Mouse (Mus musculus) NIH3T3 (cell line): ENCODE measurements at regions not wholly inside any gene's neighbourhood (a gene's known extent, or its start where the extent isn't known, plus 50 kb on each side); places are given as distances from the start of the nearest gene placed in this dataset.
A peak's percentile ranks its signal among the peaks of the same experiment; 100 is the strongest.

Experiments
- DNase-seq: peaks from one replicate; pipeline ENCODE4 v3.0.0-alpha.2; 2012; ENCODE audit warnings: low read depth

DNA sequence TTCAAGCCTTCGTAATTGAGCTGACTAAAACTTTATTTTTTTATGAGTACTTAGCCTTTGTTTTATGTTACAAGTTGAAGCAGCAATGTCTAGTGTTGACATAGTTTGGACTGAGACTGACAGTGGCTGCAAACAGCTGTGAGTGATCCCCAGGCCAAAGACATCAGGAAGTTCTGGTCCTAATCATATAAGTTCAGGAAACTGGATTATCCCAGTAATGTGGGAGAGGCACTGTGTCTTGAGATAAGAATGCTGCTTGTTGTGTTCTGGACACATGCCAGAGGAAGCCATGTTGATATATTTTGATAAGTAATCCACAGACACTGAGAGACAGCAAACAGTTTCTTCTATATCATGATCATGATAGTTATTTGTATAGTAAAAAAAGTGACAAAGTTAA, 153.4 kb downstream of the Lrriq3 start:
- DNase-seq, result no peak

DNA sequence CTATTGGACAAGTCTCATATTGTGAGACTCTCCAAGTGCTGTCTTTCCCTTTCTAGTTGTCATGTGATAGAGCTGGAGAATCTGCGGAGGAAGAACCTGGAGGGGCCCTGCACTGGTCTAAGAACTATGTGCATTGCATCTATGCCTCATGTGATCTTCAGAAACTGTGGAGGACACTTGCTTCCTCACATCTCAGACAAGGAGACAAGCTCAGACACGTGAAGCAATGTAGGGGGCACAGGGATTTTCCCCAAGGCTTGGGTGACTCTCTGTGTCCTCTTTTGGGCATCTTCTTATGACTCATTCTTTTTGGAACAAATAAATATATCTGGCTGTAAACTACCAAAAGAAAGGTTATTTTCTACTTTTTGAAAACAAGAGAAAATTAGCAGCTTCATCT, 153.9 kb downstream of the Lrriq3 start:
- DNase-seq, result no peak

DNA sequence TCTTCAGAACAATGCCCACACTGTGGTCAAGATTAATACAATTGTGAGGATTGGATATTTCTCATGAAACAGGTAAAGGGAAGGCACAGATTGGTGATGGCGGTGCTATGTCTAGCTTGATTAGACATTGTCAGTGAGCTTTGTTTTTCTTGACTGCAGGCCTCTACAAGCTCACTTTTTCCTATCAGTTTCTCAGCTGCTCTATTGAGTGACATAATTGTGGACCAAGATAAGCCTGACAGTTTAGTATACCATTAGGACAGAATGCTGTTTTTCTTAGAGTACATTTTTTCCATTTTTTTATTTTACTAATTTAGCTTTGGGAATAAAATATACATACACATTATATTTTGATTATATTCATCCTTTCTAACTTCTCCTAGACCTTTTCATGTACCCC, 154.7 kb downstream of the Lrriq3 start:
- DNase-seq, result no peak

DNA sequence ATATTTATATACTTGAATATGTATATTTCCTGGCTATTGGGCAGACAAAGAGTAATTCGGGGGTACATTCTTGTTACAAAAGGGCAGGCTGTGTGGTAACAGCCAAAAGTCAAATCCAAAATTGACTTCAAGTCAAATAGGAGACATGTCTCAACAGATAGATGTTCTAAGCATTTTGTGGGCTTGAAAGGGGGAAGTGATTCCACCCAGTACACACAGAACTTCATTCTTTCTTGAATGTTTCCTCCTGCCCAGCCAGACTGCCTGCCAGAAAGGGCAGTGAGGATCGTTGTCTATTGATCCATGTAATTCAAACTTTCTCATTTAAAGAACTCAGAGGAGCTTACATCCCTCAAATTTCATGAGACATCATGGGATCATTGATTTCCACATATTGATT, 157.7 kb downstream of the Lrriq3 start:
- DNase-seq, result no peak

DNA sequence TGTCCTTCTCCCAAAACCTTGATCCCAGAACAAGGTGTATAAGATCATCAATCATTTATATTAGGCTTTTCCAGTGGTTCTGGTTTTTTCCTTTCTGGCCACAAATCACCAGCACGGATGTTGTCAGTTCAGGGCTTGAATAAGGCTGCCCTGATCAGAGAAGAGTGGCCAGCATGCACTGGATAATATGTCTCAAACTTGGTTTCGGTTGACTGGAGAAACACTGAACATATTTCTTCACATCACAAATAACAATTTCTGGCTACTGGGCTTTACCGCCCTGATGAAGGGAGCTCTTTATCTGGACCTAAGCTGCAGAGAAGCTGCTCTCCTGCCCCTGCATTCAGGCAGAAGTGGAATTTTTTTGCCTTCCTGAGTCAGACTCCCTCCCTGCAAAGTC, 205.0 kb downstream of the Lrriq3 start:
- DNase-seq, result no peak

DNA sequence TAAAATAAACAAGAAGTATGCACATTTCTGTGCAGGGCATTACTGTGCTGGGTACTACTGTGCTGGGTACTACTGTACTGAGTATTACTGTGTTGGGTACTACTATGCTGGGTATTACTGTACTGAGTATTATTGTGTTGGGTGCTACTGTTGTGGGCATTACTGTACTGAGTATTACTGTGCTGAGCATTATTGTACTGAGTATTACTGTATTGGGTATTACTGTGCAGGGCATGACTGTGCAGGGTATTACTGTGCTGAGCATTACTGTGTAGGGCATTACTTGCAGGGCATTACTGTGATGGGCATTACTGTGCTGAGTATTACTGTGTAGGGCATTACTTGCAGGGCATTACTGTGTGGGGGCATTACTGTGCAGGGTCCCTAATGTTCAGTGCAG, 205.5 kb downstream of the Lrriq3 start:
- no peak for DNase-seq

DNA sequence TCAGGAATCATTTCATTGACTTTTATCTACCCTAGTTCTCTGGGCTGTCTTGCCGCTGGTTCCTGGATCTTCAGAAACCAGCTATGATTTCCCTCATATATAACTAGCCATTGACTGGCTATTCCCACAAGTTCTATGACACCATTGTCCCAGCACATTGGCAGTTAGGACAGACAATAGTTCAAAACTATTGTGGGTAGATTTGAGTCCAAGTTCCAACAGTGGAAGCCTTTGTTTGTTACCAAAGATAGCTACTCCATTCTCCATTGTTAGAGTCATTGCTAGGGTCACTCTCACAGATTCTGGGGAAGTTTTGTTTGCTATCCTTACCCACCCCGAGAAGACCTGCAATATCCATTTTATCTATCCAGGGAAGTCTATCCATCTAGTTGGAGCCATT, 229.1 kb downstream of the Lrriq3 start:
- no peak for DNase-seq

DNA sequence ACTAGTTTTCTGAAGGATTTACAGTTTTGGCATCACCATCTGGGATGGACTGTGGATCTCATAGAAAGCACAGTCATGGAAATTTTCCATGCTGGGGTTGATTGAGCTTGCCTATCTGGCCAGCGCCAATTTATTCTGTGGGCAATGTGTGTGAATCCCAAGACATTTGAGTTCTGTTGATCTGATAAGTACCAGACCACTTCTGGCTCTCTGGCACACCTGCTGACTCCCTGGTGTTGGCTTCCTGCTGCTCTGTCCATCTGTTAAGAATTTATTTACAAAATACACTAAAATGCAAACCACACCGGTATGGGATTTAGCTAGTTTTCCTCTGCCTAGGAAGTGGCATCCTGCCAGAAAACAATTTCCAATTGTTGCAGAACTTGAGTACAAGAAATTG, 236.5 kb downstream of the Lrriq3 start:
- DNase-seq, result peak; percentile 14

DNA sequence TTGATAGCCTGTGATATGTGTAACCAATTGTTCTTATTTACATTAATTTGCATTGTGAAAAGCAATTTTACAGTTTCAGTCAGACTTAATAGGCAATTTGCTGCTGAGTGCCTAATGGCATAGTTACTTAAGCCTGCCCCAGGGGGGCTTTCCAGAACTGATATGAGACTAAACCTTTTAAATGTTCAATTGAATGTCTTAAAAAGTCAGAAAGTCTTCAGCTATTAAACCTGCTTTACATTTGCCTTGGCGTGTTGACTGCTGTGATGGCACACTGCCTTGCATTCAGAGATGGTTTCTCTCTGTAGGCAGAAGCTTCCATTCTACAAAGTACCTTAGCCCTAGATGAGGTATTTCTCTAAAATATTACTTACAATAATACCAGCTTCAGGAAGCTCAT, 256.0 kb downstream of the Lrriq3 start:
- no peak for DNase-seq

DNA sequence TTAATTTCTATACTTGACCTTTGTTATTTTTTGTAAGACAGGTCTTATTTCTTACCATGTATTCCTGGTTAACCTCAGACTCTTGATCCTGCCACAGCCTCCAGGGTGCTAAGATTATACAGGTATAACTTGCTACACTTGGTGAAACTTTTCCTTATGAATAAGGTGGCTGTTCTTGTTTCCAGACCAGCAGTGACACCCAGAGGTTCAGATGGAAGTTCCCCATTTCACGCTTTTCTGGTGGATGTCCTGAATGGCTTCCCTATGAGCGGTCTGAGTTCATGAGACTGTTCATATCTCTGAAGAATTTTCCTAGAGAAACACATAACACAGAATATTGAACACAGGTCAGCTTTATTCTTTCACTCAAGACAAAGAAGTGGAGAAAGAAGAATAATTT, 258.4 kb downstream of the Lrriq3 start:
- DNase-seq, result peak; percentile 60

DNA sequence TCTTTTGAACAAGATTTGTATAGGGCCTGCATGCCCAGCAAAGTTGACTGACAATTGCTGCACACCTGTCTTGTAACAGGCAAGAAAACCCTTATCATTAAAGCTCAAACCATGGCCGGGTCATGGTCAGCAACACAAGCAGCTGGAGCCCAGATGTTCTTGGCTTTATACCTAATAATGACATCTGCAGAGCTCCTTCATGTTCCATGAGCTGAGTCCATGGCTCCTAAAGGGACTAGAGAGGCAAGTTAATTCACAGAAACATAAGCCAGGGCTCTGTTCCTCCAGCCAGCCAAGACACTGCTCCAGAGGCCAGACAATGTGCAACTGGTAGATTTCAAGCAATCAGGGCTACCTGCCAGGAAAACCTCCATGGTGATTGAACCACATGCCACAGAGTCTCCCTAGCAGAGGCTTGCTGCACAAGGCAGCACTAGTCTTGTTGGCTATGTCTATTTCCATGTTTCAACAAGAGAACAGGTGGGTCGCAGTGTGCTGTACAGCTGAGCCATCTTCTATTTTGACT, 259.1 kb downstream of the Lrriq3 start:
- peak; percentile 20 for DNase-seq

DNA sequence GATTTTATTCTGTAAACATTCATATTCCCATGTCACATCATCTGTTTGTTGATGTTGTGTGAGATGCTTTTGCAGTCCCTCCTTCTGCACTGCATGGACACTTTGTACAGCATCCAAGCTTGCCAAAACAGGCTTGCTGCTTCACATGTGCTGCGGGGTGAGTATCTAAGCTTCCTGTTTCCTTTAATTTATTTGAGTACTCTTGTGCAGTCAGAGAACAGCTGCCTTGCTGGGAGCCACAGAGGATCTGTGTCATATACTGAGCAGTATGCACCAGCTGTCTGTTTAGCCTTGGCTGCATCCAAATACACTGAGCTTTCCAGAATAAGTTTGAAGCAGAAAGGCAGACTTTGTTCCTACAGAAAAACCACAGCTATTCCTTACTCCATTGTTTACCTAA, 267.2 kb downstream of the Lrriq3 start:
- DNase-seq, result no peak

DNA sequence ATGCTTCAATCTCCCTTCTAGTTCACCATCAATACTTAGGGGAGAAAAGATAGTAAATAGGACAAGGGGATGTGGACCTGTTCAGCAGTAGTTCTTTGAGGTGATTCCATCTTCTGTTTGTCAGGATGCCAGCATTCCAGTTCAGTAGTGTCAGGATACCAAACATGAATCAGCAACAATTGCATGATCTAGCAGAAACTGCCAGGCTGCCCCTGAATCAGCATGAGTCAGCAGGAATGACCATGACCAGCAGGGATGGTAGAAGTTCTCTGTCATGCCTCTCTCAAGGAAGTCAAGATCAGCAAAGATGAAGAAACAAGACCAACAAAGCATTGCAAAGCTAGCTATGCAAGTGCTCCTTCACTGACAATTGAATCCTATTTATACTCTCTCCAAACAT, 277.5 kb downstream of the Lrriq3 start:
- peak; percentile 69 for DNase-seq

DNA sequence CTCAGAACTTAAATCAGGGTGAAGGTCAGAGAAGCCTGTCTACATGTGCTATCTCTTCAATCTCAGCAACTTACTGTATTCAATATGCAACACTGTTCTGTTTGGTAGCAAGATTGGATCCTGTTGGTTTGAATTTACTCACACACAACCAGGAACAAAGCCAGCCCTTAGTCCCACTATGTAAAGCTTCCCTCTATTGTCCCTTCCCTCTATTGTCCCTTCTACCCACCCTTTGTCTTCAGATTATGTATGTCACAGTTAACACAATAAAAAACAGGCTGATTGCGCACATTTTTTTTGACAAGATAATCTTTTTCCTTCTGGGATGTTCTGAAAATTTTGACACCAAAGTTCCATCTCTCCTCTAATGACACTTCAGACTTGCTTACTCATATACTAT, 280.4 kb downstream of the Lrriq3 start:
- no peak for DNase-seq

DNA sequence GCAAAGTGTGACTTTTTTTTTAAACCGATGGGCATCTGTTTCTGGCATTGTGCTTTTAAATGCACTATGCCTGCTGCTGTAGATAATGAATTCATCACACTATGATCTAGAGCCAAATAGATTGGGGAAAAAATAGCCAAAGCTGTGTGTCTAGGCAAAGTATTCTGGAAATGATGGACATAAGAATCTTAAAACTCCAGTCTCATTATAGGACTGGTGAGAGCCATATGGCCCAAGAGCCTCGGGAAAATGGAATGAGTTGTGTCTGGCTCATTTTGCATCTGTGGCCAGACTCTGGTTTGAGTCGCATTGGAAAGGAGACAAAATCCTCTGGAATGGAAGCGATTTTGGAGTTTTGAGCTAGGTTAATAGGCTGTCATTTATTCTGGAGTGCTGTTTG, 288.7 kb downstream of the Lrriq3 start:
- no peak for DNase-seq

DNA sequence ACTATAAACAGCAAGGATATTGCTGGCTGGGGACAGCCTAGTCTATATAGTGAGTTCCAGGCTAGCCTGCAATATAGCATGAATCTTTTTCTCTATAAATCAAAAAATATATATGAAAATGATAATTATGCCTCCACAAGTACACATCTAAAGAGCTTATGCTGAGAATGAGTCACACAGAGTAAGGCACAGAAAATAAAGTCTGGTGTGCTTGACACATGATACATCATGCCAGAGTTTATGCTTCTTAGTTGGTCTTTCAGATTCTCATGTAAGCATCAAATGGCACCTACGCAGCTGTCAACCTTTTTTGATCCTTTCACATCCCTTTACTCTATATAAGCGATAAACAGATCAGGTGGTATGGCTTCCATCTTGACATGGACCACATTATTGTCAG, 289.6 kb downstream of the Lrriq3 start:
- DNase-seq, result no peak

DNA sequence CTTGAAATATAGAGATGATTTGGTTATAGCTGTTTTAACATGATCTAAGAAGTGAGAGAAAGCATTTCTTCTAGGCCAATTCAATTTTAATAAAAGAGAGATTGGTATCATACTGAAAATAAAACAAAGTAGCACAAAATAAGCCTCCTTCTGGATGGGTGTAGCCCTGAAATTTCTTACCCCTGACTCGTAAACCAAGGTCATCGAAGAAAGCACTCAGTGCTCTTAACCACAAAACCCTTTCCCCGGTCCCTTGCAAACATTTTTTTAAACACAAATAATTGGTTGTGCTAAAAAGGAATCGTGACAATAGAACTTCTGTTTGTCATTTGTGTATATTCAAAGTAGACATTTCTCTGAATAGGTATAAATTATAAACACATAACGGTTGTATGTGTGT, 297.4 kb downstream of the Lrriq3 start:
- no peak for DNase-seq

DNA sequence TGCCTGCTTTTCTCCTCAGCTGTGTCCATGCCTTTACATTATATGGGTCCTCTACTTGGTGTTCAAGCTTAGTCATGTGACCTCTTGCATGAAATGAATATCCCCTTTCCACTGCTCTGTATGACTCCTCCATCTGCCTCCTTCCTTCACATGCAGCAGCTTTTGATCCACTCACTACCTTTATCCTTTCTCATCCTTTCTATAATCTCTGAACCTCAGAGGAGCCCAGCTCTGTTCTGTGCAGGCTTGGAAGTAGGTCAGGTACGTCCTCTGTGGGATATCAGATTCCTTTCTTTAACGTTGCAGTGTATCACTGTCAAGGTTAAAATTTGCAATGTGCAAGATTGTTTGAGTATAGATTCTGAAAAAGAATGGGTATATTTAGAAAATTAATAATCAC, 302.9 kb downstream of the Lrriq3 start:
- no peak for DNase-seq

DNA sequence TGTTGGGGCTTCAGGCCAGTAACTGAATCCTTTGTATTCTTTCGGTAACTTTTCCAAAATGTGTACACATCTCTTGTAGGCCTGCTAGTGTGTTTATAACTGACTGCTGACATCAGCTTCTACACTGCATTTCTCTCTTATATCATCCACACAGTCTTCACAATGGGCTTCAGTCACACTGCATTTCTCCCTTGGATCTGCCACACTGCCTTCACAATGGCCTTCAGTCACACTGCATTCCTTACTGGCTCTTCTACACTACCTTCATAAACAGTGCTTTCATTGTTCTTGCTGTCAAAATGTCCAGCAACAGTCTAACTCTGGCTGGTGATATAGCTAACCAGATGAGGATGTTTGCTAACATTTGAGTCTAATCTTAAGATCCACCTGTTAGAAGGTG, 308.5 kb downstream of the Lrriq3 start:
- DNase-seq, result no peak

DNA sequence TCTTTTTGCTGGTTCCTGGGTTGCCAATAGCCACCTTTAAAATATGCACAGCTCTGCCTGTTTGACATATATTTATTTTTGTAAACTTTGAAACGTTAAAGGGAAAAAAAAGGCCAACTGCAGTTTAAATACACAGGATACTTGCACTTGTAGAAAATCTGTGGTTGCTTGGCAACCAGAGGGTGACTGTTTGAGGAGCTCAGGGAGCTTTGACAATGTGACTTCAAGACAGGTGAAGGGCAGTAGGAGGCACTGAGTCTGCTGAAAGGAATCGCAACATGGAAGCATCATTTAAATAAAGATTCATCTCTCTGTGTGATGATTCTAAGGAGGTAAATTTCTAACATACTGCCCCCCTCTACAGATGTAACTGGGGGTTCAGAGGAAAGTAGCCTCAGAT, 315.7 kb downstream of the Lrriq3 start:
- DNase-seq, result no peak

DNA sequence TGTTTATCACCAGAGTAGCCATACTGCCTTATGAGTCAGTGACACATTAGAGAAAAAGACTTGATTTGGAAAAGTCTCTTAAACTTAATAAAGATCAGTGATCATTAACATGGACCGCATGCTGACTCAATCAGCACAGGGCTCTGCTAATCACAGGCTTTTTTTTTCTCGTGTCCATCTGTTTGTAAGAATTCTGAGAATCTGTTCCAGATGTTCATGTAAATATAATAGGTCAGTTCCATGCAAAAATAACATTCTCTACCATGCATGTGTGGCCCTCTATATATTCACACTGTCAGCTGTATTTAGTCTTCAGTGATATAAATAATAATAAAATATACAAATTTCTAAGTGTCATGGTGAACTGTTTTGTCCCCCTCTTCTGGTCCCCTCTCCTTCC, 316.1 kb downstream of the Lrriq3 start:
- no peak for DNase-seq

DNA sequence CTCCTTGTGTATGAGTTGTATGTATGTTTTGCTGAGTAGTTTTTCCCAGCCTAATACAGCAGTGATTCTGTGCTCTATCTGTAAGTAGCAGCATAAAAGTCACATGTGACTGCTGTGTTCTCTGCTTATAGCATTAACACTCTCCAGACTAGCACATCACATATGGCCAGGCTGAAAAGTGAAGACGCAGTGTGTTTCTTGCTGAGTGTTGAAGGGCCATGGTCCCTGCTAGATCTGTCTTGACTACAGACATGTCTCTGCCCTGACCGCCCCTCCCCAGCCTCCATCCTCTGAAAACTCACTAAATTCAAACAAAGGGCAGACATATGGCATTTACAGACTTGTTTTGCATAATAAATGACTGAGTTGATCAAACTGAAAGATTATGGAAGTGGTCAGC, 316.6 kb downstream of the Lrriq3 start:
- DNase-seq, result no peak

DNA sequence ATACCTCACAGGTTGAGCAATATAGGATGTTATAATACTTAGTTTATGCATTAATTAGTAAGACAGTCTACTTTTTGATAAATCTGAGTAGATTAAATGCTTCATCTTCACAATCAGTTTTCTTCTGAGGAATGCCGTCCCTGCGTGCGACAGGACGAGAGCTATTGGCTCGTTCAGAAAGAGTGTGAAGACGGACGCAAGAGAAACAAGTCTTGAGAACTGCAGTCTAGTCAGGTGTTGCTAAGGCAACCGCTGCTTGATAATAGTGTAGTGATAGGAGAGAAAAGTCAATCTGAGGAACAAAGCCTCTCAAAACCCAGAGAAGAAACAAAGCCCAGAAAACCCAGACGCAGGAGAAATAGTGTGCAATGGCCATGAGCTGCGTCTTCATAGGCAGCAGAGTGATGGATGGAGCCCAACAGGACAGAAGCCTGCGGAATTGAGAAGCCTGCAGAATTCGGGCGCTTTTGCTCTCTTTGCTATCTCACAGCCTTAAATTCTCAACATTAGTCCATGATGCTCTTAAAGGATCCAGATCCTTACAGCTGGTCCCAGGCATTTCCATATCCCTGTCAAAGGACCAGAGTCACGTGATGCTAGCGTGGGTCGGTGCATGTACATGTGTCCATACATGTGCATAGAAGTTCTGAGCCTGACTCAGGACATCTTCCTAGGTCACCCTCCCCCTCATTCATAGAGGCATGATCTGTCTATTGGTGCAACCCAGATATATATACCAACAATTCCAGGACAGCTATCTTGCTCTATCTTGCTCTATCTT, 366.7 kb downstream of the Lrriq3 start:
- no peak for DNase-seq

DNA sequence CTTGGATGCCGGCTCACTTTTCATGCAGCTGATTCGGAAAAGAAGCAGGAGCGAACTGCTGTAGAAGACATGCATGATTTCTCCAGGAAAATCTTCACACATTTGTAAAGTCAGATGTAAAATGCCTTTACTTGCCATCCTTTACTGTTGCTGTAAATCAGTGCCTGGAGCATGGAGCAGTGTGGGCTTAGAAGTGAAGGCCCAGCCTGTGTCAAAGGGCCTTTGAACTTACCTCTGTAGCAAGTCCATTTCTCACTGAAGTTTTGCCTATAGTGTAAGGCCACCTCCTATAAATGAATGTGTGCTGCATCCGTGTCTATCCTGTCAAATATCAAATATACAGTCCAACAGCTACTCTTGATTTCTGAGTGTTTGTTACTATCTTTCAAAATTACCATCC, 368.9 kb downstream of the Lrriq3 start:
- no peak for DNase-seq
